Comparison of ENCODE assay signal across 29 mouse cellular contexts in the genomic region with DNA sequence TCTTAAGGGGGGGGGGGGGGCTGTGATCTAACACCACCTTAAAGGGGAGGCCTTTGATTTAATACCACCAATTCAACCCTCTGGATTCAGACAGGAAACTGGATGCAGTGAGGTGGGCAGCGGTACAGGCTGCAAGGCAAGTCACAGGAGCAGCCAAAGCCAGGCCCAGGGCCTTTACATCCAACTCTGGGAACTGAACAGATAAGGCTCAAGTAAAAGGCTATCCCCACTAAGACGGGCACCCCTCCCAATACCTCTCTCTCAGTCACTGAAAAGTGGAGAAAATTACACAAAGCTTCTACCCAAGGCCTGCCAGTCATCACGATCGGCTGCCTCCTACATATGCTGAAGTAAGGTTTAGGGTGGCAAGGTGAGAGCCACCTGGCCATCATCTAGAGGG.
"Had no signal": no experiment of that assay in that cellular context is flagged by ENCODE, and none has a peak within 500 bp of the region (broad histone marks: within the 10 kb centered on the region; RNA-seq: fewer than 3 reads in every experiment).

No protein-coding gene starts in this region.

- H3K9me3 ChIP-seq: heart, embryonic 13.5 days; heart, embryonic 15.5 days; hindbrain, embryonic 10.5 days; hindbrain, embryonic 12.5 days; intestine, embryonic 15.5 days; kidney, embryonic 15.5 days; limb, embryonic 12.5 days; liver, embryonic 13.5 days had no signal

- ATAC-seq: hindbrain, embryonic 16.5 days; inflammation-experienced regulatory T-cells, adult 6 months; intestine, embryonic 15.5 days; intestine, postnatal 0 days had no signal

- H3K27ac ChIP-seq: gastrocnemius, adult 2 months; heart, adult 2 months; heart, embryonic 13.5 days; heart, embryonic 15.5 days; hindbrain, embryonic 12.5 days; hindbrain, embryonic 14.5 days; intestine, embryonic 15.5 days; kidney, embryonic 15.5 days; layer of hippocampus, adult 2 months; left cerebral cortex, adult 2 months; limb, embryonic 12.5 days; liver, embryonic 13.5 days had no signal

- H3K4me2 ChIP-seq: heart, embryonic 11.5 days; heart, embryonic 13.5 days; heart, embryonic 15.5 days; hindbrain, embryonic 12.5 days; hindbrain, embryonic 14.5 days; intestine, embryonic 15.5 days; kidney, embryonic 15.5 days; limb, embryonic 12.5 days; liver, embryonic 11.5 days; liver, embryonic 13.5 days had no signal

- H3K9ac ChIP-seq: heart, embryonic 13.5 days; heart, embryonic 15.5 days; hindbrain, embryonic 12.5 days; hindbrain, embryonic 14.5 days; intestine, embryonic 15.5 days; kidney, embryonic 15.5 days; limb, embryonic 12.5 days; liver, embryonic 13.5 days had no signal

- H3K36me3 ChIP-seq: heart, embryonic 13.5 days; heart, embryonic 15.5 days; hindbrain, embryonic 10.5 days; hindbrain, embryonic 12.5 days; intestine, embryonic 15.5 days; kidney, embryonic 15.5 days; limb, embryonic 12.5 days; liver, embryonic 13.5 days had no signal

- DNase-seq: gastrocnemius, adult 2 months; gastrocnemius, postnatal 10 days; gastrocnemius, postnatal 25 days; heart, adult 2 months; heart, postnatal 14 days; heart, postnatal 4 days; kidney, adult 2 months; kidney, adult 9 months; kidney, postnatal 10 days; kidney, postnatal 25 days; kidney, postnatal 4 days; left cerebral cortex, postnatal 4 days; liver; liver, embryonic 13.5 days had no signal

- H3K27me3 ChIP-seq: heart, embryonic 13.5 days; heart, embryonic 15.5 days; hindbrain, embryonic 12.5 days; intestine, embryonic 15.5 days; kidney, embryonic 15.5 days; limb, embryonic 12.5 days; liver, embryonic 13.5 days had no signal

- H3K4me3 ChIP-seq: gastrocnemius, adult 2 months; heart, adult 2 months; heart, embryonic 13.5 days; heart, embryonic 15.5 days; hindbrain, embryonic 10.5 days; hindbrain, embryonic 12.5 days; intestine, embryonic 15.5 days; kidney, embryonic 15.5 days; layer of hippocampus, adult 2 months; left cerebral cortex, adult 2 months; limb, embryonic 12.5 days; liver, embryonic 13.5 days had no signal
